Mouse (Mus musculus) adrenal gland (tissue): ENCODE measurements around the gene Chadl.
"Not testable (repeated sequence)": the region's sequence is repeated elsewhere in the genome, so short reads cannot be mapped to it uniquely, and the experiment has no call there.

Experiments
- intact Hi-C: fragments of 180-260 bp; cut with DNase I; formaldehyde crosslinking; loops from one replicate; pipeline ENCODE4 v1.15.1; 2025
- long read RNA-seq, 2 experiments: library from polyadenylated mRNA; unstranded; transcript quantifications; one replicate each; pipeline ENCODE4 v2.0.0; 2020; ENCODE audit warnings: borderline replicate concordance in 1 of 2; ENCODE audit not compliant: insufficient replicate concordance in 1 of 2

Chadl gene
- long read RNA-seq, experiment 1, result 0 reads
- long read RNA-seq, experiment 2, partial matches to known transcripts, result 2 of 2 reads
- long read RNA-seq, experiment 2, other reads (novel, unspliced or antisense), result 0 of 2 reads

DNA sequence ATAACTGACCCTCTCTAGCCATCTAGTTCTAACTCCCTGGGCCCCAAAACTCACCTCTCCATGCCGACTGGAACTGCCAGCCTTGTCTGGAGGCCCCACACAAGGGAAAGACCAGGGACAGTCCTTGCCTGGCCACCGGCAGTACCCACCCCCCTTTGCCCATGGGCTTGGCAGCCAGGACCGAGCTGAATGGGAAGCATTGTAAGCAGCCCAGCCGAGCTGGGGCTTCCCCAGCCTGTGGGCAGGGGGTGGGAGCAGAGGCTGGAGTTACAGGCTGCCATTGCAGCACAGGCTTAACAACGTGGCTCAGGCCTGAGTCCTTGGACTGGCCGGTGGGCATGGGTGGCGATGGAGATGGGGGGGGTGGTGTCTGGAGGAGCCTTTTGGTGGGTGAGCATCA is at the start of gene Chadl:
Gene Chadl, minus strand, starts transcription at position 113 of the 400 bp plus-strand sequence.
- intact Hi-C loops, result no loop called here

DNA sequence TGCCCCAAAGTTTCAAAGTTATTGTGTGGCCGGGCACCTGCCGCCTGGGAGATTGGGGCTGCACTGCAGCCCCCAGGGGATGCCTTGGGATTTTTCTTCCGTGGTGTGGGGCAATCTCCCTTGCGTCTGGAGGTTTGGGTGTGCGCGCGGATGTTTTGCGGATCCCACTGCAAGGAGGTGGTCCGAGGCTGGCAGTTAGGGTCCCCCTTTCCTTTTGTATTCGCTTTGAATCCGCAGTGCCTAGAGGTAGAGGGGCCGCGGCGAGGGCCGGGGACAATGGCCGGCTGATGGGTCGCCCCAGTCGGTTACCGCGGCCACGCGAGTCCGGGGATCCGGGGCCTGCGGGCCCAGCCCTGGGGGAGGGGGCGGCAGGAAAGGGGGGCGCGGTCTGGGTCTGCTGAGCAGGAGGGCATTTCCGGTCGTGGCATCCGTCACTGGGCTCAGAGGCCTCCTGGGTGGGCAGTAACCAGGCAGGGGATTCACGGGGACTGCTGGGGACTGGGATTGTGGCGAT is 48.6 kb upstream of the Chadl start:
- intact Hi-C loops, result loop anchor here (5.0 kb wide), 1 partner anchor 62 kb away; no protein-coding TSS in a partner anchor

DNA sequence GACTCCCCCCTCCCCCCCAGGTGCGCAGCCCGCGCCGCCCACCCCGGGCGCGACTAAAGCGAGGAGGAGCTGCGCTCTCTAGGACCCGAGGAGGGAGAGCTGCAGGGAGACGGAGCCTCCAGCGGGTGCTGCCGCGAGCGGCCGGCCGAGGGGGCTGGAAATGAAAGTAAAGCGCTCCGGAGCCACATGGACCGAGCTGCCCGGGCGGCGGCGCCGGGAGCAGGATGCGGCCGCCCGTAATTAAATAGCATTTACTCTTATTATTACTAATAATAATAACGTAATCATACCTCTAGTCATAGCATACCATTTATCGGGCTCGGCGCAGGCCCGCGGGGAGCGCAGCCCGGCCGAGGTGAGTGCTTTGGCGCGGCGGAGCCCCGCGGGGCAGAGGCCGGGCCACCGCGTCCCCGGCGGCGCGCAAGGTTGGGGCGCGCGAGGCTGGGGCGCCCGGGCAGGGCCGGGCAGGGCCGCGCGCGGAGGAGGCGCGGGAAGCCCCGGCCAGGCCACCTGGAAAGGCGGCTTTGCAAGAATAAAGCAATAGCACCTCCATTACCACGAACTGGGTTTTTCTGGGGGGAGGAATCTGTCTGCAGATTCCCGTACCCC is 48.0 kb upstream of the Chadl start, which contains the start of the genes Zc3h7b and Rangap1:
Gene Zc3h7b, plus strand, starts transcription at position 66 of the 609 bp plus-strand sequence.
Gene Rangap1, minus strand, starts transcription at position 539 of the 609 bp plus-strand sequence.
- intact Hi-C loops, result loop anchor here (5.0 kb wide), 1 partner anchor 62 kb away; no protein-coding TSS in a partner anchor

DNA sequence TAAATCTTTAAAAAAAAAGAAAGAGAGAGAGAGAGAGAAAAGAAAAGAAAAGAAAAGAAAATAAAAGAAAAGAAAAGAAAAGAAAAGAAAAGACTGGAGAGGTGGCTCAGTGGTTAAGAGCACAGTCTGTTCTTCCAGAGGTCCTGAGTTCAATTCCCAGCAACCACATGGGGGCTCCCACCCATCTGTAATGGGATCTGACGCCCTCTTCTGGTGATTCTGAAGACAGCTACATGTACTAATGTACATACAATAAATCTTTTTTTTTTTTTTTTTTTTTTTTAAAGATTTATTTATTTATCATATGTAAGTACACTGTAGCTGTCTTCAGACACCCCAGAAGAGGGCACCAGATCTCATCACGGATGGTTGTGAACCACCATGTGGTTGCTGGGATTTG is 45.3 kb upstream of the Chadl start:
- intact Hi-C loops, result not testable (repeated sequence)

DNA sequence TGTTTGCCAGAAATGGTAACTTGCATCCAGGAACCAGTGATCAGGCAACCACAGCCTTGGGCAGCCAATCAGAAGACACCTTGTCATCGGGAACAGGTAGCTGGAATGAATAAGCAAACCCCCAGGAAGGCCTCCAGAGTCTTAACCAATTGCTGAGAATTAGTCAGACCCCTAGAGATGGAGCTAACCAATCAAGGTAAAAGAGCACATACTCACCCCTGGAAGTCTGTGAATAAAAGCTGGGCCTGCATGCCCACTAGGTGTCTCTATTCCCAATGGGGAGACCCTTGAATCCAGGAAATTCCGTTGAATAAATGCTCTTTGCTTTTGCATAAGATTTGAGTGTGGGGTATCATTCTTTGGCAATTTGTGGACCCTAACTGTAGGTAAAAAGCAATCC is 42.8 kb upstream of the Chadl start:
- intact Hi-C loops, result loop anchor here (10.0 kb wide), 1 partner anchor 175 kb away; no protein-coding TSS in a partner anchor

DNA sequence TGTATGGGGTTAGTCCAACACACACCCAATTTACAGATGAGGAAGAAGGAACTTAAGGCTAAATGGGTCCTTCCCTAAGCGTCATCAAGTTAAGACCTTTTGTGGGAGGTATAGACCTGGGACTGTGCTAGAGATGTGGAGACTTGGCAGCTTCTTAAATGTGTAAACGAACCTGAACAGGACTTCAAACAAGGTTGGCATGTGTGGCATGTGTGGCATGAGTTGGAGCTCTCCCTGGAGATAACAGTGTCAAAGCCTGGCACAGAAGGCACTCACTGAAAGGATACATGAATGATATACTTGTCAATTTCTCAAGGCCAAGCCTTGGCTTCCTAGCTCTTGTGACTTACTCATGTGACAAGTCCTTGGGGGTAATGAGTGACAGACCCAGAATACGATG is 42.2 kb upstream of the Chadl start:
- intact Hi-C loops, result loop anchor here (10.0 kb wide), 1 partner anchor 176 kb away; no protein-coding TSS in a partner anchor

DNA sequence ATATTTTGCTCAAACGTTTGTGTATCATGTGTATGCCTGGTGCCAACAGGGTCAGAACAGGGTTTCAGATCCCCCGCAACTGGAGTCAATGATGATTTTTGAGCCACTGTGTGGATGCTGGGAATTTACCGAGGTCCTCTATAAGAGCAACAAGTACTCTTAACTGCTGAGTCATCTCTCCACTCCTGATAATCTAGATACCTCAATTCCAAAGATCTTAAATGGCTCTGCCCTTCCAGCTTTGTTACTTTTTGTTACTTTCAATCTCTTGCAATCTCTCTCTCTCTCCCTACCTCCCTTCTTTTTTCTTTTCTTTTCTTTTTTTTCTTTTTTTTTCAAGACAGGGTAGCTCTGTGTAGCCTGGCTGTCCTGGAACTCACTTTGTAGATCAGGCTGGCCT is 38.0 kb upstream of the Chadl start:
- intact Hi-C loops, result loop anchor here (10.0 kb wide), 1 partner anchor 180 kb away; no protein-coding TSS in a partner anchor

DNA sequence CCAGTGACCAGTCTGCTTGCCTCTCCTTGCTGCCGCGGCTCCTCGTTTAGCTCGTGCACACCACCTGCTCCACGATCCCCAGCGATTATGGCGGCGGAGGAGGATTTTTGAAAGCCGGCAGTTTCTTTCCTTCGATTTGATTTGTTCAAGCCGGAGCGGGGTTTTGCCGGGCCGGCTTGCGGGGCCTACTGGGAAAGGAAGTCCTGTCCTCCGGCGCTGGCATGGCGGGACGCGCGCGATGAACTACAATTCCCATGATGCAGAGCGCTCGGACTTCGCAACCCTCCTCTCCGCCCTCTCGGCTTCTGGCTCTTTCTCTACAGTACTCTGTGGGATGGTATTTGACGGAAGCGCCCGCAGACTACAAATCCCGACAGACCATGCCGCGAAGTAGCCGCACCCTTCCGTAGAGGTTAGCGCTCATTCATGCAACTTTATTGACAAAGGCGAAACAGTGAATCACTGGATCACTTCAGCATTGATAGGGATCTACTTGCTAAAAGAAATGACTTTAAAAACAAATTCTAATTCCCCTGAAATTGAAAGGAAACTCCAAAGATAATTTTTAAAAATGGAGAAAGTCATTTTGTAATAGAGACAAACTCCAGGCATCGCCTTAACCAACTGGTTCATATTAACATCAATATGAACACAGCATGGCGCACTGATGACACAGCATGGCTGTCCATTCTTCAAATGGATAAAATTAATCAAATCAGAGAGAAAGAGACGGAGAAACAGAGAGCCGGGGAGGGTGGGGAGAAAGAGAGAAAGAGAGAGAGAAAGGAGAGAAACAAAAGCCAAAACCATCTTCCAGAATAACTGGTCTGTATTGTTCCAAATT is 32.9 kb upstream of the Chadl start:
- intact Hi-C loops, result loop anchor here (10.0 kb wide), 1 partner anchor 185 kb away; no protein-coding TSS in a partner anchor

DNA sequence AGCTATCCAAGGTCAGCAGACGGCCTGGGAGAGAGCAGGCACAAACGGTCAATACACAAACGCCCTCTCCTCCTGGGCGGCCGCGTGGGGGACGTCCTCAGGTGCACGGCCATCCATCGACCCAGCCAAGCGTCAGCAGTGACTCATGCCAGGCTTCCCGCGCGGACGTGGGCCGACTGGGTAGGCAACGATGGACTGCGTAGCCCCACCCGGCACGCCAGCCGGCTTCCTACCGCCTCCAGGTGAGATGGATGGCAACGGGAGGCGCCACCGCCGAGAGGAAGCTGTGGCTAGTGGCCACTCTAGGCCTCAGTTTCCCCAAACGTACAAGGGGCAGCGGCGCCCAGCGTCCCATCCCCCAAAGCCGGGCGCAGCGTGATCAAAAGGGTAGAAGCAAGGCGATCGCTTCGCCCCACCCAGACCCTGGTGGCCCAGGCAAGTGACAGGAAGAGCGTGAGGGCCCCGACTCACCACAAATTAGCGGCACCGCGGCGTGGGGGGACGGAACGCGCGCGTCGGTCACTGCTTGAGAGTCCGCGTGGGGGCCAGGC is 32.2 kb upstream of the Chadl start:
- intact Hi-C loops, result no loop called here

DNA sequence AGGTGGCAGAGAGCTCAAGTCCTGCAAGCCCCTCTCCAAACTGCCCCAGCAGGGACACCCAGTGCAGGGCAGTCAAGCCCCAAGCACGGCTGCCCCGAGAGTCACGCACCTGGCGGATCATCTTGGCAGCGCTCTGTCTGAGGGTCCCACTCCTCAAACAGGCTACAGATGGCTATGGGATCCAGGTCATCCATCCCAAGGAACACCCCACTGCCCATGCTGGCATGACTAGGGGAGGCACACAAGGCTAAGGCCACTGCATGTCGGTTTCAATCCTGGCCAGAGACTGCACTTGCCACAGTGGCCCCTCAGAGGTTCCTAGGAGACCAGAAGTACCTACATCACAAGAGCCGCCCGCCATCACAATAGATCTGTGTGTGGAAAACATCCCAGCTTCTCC is 28.9 kb upstream of the Chadl start:
- intact Hi-C loops, result no loop called here

DNA sequence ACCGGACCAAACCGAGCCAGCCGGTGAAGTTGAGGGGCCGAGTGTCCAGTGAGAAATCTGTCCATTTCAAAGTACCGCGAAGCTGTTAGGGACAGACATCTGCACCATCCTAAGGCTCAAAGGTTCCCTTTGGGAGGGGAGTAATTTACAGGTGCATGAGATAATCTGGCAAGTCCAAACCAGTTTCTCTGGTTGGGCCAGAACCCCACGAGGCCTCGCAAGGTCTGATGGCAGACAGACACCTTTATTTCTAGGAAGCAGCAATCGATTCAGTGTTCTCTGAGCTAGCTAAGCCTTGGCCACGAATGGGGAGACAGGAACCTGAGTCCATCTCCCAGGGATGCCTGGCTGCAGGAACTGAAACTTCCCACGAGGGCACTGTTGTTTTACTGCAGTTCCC is 26.6 kb upstream of the Chadl start:
- intact Hi-C loops, result no loop called here

DNA sequence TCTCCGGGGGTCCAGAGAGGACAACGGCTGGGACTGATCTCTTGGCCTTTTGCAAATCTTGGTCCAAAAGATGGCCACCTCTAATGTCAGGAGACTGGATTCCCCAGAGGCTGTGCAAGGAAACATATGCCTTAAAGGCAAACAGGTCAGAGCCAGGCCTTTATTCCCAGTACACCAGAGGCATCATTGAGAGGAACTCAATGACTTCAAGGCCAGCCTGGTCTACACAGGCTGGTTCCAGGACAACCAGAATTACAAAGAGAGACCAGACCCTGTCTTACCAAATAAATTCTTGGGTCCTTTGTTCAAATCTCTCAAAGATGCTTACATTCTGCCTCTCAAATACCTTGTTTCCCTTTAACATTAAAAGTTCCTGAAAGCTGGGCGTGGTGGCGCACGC is 25.3 kb upstream of the Chadl start:
- intact Hi-C loops, result no loop called here

DNA sequence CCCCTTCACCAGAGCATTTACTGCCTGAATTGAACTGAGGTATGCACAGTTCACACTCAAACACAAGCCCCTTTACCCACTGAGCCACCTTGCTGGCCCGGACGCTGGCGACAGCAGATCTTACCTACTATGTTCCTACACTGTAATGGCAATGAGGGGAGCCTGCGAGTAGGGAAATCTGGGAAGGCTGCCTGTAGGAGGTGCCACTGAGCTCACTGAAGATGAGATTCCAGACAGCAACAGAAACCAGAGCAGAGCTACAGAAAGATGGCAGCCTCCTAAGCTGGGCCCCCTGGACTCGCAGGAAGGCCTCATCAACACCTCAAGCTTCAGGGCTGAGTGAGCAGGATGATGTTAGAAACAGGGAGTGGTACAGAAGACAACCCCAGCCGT is 22.0 kb upstream of the Chadl start:
- intact Hi-C loops, result no loop called here

DNA sequence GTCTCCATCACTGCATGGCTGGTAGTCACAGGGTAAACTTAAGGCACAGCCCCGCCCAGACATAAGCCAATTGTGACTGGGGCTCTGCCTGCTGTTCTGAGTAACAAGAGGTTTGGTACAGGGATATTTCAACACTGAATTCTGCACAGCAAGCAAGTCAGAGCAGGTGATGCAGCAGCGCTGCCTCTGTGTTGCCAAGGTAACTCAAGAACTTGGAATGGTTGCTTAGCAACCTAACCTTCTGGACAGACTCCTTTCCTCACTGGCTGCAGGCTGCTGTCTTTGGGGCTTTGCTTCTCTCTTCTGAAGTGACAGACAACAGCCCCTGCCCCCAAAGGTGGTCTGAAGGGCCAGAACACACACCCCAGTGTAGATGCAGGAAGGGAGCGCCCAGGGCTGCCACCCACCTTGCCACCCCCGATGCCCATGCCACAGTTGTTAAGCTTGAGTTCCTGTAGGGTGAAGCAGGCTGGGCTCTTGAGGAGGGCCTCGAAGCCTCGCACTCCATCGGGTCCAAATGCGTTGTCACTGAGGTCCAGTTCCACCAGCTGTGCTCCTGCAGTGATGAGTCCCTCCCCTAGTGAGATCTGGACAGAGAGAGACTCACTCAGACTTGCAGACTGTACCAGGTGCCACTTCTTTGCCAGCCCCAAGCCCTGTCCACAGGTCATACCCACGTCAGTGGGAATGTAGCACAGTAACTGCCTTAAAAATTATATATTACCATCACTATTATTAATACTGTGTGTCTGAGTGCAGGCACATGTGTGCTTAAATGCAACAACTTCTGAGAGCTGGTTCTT is 21.4 kb upstream of the Chadl start:
- intact Hi-C loops, result no loop called here

DNA sequence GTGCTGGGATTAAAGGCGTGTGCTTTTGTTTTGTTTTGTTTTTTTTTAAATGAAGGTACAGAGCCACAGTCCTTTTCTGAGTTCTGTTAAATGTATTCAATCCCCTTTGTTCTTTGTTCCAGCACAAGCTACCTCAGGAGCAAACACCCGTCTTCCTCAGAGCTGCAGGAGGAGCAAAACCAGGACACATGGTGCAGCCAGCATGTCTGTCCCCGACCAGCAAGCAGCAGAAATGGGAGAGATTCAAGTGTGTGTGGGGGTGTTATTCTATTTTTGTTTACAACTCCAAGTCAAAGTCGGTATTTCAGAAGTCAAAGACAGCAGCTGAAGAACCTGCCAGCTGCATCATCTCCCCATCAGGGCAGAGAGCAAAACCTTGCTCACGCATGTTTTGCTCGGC is 16.7 kb upstream of the Chadl start:
- intact Hi-C loops, result no loop called here

DNA sequence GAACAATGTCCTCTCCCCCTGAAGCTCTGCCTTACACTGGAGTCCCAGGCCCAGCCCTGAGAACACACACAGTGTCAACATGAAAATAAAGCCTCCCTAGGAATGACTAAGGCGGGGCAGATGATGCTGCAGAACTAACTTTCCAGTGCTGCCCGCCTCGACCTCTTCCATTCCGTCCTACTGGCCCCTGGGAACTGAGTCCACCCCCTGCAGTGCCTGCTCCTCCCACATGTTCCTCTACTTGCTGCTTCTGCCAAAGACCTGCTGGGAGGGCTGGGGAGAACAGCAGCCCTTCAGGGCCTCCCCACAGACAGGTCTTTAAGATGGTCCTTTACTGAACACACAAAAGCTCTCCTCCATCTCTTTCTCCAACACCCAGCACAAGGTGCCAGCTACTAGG is 13.7 kb upstream of the Chadl start:
- intact Hi-C loops, result no loop called here

DNA sequence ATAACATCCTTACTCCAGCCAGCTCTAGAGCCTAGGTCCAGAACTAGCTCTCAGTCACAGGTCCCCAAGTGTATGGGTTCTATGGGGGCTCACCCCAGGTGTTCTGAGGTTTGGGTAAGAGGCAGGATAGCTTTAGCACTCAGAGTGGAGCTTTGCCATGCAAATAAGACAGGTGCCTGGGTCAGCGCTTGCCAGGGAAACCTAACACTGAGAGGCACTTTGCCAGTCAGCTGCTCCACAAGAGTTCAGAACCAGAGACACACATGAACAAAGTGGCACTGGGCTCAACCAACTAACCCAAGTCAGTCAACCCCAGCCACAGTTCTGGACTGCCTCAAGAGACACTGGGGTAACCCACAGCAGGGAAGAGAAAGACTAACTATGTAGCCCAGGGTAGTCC is 12.6 kb upstream of the Chadl start:
- intact Hi-C loops, result no loop called here

DNA sequence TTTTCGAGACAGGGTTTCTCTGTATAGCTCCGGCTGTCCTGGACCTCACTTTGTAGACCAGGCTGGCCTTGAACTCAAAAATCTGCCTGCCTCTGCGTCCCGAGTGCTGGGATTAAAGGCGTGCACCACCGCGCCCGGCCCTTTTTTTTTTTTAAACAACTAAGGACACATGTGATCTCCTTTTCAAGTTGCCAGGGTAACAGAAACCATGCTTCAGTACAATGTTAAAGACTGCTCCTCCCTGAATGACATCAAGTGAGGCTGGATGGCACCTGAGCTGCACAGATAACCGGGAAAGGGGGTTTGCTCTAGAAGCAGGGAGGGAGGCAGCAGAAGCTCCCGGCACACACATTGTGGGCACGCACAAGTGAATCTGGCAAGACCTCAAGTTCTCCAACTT is 11.9 kb upstream of the Chadl start:
- intact Hi-C loops, result no loop called here

DNA sequence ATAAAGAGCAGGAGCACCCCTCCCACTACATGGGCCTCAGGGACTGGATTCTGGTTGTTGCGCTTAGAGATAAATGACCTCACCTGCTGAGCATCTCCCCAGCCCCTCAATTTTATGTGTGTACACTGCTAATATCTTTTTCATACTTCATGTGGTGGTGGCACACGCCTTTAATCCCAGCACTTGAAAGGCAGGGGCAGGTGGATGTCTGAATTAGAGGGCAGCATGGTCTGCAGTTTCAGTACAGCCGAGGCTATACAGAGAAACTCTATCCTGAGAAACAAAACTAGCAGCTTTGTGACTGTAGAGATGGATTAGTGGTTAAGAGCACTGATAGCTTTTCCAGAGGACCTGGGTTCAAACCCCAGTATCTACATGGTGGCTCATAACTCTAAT is 6.0 kb upstream of the Chadl start:
- intact Hi-C loops, result no loop called here

DNA sequence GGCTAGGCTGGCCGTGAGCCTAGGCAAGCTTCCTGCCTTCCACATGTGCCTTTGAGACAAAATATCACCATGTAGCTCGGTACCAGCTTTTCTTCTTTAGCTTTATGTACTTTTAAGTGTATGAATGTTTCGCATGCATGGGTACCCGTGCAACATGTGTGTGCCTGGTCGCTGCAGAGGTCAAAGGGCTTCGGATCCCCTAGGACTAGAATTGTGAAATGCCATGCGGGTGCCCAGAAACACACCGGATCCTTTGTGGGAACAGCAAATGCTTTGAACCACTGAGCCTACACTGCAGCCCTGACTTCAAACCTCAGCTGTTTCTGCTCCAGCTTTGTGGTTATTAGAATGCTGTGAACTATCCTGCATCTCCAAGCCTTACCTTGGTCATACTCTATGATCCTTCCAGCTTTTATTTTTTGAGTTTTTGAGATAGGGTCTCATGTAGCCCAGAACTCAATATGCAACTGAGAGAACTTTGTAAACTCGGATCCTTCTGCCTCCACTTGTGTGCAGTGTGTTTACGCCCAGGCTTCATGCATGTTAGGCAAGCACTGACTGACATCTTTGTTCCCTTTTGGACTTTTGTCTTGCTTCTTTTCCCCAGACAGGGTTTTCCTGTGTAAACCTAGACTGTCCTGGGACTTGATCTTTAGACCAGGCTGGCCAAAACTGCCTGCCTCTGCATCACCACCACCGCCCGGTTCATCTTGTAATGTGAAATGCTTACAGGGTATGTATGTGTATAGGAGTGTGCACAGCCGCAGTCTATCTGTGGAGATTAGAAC is 5.4 kb upstream of the Chadl start:
- intact Hi-C loops, result no loop called here
